Mouse (Mus musculus) adrenal gland, postnatal 4 days (tissue): ENCODE measurements around the gene Layn. TPM values are rescaled to one million over a fixed set of nuclear protein-coding genes. Genes with fewer than 3 reads are reported as not detected.

ENCODE experiments used
- DNase-seq, 2 experiments: peaks; one replicate each; pipeline ENCODE4 v3.0.0; 2021 to 2022; ENCODE audit warnings: low spot score in 2 of 2, mixed read lengths in 2 of 2
- microRNA-seq: library from miRNA; unstranded; fragments of <30 nt; microRNA quantifications from one replicate; pipeline ENCODE4 v1.2.0, GENCODE M21; 2021
- total RNA-seq, 2 experiments: library from RNA; stranded (reverse); gene quantifications; 2 replicates each; pipeline ENCODE4 v1.2.3; 2021

The Layn gene
- total RNA-seq, 2 experiments from 2014 or later, result 7.7 to 10.4 TPM

DNA sequence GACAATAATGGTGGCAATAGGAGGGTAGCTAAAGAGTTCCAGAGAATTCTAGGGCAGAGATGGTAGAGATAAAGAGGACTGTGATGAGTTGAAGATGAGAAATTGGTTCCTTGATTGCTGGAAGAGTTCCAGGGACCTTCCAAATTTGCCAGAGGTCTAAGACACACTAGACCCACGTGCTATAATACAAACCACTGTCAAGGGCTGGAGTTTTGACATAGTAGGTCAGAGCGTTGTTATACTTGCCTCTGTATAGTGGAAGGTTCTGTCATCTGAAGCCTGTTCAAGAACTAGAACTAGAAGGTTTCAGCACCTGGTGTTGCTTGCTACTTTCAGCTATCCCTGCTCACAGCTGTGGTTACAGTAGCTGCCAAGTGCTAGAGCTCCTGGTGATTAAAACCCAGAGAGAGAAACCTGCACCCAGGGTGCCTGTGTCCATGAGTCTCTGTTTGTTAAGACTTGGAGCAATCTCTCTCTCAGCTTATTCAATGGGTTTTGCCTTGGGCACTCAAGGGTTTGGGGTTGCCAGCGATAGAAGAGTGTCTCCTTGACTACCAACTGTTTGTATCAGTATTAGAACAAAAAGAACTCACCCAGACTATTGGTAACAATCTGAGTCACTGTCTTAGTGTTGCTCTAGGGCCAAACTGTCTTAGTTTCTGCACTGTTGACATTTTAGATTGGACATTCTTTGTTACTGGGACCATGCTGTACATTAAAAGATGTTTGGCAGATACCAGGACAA lies 43.9 kb downstream of the Layn start:
- DNase-seq, result no peak

DNA sequence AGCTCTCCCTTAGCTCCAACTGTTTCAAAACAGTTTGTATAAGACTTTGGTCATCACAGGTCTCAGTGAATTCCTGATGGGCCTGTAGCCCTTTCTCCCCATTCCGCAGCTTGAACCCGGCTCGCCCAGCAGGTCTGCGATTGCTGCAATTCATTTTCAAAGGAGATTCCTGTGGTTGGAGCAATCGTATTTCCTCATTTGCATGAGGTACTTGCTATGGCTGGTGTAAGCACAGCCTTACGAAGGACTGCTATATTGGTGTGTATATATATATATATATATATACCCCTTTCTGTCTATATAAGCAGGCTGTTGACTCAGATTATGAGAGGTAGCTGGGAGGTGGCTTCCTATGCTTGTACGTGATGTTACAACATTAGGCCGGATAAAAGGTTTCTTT lies 44.6 kb downstream of the Layn start:
- no peak for DNase-seq

DNA sequence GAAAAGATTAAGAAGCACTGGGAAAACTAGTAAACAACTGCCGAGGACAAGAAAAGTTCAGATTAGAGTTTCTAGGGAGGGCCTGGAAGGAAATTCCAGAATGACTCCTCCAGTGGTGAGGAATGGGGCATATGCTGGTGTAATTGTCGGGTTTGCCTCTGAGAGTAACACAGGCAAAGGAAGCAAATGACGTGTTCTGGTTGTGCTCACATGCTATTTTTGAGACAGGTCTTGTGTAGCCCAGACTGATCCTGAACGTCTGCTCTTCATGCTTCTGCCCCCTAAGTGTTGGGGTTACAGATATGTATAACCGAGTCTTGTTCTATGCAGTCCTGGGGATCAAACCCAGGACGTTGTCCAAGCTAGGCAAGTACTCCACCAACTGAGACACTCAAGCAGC lies 45.3 kb downstream of the Layn start:
- no peak for DNase-seq

DNA sequence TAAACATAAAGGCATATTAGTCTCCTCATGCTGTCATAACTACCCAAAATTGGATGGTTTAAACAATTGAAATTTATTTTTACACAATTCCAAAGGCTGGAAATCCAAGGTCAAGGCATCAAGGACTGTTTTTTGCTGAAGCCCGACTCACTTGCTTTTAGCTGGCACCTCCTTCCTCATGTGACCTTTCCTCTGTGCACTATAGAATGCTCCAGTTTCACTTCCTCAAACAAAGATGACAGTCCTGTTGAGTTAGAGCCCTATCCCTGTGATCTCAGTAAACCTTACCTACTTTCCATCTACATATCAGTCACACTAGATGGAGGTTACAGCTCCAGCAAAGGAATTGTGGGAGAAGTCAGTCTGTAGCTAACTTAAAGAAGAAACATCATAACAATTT lies 46.7 kb downstream of the Layn start:
- no peak for DNase-seq

DNA sequence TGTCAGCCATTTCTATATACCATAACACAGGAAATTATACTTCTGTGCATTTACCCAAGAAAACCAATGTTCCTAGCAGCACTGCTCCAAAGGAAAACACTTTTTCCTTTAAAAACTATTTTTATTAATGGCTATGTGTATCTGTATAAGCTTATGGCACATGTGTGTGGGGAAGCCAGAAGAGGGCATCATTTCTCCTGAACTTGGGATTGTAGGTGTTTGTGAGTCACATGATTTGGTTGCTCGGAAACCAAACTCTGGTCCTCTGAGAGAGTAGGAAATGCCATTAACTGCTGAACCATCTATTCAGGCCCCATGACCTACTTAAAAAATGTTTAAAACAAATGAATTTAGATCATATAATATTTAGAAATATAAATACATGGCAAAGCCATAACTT lies 49.9 kb downstream of the Layn start:
- no peak for DNase-seq

DNA sequence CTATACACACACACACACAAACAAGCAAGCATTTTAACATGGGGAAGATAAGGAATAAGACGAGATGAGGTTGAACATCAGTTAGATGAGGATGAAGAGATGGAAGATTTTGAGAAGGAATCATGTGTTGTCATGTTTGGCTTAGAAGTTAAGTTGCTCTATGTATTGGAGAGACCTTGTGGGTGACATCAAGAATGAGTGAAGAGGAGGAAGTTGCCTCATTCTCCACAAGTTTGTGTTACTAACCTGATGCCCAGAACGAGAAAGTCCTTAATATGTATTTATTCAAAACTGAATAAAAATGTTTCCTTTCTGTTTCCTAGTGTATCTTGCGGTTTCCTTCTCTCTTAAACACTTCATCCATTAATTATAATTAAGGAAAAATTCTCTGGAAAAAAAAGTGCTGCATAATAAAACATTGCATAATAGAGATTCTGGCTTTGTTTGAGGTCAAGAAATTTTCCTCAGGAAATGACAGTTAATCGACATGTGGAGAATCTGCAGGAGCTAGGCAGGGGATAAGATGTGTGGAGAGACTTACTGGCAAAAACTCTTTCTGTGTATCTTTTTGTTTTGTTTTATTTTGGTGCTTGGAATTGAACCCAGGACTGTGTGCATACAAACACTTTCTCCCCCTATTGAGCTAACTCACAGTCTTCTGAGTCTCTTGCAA lies 55.6 kb downstream of the Layn start:
- no peak for DNase-seq

DNA sequence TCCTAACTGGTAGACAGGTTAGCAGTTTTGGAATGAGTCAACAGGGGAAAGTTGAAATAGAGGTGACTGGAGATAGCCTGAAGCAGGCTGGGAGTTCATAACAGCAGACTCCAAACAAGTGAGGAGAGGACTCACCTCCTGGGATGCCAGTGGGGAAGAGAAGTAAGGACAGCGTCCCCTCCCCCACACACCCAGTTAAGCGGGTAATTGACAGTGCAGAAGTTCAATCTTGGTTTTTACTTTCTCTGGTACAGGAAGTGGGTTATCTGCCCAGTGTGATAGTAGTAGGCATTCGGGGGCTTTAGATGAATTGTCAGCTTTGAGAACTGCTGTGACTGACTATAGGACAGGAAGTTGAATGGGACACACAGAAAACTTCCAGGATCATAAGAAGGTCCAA lies 56.5 kb downstream of the Layn start:
- DNase-seq, result no peak

DNA sequence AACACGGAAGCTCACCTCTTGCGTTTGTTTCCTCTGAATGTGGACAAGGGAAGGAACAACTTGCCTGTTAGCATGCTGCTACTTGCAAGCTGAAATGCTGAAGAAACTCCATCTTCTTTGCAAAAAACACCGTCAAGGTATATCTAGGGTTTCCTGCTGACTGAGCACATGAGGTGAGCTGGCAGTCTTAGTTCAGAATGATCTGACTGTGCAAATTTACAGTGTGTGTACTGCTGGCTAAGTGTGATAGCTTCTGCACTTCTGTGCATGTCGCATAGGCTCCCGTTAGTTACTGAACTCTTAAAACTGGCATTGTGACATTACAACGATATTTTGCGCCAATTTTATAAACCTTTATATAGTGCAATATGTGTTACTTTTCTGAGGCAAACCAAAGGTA lies 57.2 kb downstream of the Layn start:
- DNase-seq, result no peak

DNA sequence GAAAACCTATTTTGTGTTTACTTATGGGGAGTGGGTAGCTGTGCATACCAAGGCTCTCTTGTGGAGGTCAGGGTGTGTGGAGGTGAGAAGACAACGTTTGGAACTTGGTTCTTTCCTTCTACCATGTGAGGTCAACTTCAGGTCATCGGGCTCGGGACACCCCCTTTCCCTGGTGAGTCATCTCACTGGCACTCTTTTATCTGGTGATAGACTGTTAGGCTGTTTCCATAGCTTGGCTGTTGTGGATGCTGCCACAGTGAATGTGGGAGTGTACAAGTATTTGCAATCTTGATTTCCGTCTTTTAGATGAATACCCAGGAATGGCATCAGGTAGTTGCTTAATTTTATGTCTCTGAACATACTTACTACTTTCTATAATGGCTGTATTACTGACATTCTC lies 61.2 kb downstream of the Layn start:
- no peak for DNase-seq

DNA sequence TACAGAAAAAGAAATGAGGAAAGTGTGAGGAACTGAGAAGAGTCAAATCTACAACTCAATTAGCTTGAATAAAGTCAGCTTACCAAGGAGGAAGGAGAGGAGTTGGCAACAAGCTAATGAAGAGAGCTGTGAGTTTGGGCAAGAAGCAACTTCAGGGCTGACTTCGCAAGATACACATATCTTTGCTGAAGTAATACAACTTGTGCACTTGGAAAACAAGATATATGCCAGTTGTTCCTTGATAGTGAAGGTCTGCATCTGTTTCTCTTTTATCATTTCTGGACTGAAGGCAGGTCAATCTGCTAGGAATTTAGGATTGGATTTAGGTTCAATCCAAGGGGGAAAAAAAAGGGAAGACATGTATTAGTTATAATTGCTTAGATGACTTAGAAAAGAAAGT lies 63.2 kb downstream of the Layn start:
- no peak for DNase-seq

DNA sequence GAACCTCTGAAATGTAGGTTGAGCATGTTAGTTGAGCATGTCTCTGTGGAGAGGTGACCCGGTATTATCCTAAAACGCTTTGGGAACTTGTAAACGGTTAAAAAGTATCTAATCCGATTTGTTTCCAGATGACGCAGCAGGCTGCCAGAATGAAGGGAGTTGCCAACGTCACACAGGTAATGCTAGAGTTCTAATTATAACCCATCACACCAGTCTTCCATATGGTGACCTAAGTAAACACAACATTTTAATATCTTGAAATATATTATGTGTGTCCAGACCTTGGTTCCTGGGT lies 67.3 kb downstream of the Layn start:
- no peak for DNase-seq

DNA sequence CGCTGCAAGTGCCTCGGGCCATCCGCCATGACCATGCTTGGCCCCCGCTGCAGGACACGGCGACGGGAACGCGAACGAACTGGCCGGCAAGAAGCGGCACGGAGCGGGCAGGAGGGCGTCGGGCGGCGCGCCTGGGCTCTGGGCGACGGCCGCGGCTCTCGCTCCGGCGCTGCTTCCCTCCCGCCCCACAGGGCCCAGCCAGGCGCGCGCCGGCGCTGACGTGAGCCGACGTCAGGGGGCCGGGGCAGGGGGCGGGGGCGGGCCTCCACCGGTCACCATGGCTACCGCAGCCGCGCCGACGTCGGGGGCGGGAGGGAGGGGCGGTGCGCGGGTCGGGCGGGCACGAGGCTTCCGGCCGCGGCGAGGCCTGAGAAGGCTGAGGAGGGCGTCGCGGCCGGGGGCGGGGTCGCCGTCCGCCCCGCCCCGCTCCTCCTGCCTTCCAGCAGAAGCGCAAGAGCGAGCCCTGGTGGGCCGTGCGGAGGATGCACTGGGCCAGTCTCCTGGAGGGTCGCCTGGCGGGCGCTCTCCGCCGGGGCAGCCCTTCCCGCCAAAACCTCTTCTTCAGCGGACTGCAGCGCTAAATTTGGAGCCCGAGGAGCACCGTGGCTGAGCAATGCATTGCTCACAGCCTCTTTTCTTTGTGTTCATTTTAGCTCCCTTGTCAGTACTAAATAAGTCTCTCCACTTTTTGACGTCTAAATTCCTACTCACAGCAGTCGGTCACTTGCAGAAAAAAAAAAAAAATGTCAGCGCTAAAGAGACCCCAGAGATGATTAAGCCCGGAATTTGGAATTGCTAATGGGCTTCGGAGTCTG lies 67.8 kb downstream of the Layn start, which contains the start of gene Sik2:
Gene Sik2 (minus strand): TSS at position 233 of the 815 bp plus-strand sequence.
- peak; percentile 83 to 84 for DNase-seq

DNA sequence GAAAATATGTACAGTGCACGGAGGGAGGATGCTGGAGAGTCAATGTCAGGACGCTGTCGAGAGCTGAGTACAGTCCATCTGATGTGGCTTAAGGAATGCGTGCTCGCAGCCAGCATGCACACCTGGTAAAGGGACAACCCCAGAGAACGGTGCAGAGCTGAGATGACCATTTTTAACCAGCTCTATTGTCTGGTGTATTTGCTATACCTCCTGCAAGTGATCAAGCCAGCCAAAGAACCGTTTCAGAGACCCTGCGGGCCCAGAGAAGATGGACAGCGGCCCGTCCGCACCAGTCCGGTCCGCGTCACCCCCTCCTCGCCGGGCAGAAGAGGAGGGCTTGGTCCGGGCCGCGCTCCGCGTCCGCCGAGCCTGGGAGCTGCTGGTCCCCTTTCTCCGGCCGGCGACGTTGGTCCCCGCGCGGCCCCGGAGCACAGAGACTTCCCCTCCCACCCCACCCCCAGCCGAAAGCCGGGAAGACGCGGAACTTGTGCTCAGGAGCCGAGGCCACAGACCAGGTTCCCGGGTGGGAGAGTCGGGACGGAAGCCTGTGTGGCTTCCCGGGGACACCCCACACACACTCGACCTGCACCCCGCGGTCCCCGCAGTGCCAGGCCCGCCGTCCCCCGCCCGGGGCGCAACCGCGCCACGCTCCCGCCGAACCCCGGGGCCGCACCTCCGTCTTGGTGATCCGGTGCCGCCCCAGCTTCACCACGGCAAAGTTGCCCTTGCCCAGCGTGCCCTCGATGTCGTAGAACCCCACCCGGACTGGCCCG lies 68.6 kb downstream of the Layn start:
- no peak for DNase-seq

DNA sequence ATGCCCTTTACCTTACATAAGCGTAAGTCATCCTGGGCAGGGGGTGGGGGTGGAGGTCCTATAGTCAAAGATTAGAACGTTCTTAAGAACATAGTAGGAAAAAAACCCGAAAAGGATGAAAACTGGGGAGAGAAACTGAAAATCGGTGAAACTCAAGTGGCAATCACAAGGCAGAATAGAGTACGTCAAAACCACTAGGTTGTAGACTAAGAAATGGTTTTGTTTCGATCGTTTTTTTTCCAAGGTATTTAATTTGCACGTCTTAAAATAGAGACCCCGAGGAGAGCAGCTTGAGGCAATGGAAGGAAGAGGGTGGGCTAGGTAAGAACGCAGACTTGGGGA lies 69.2 kb downstream of the Layn start:
- no peak for DNase-seq

DNA sequence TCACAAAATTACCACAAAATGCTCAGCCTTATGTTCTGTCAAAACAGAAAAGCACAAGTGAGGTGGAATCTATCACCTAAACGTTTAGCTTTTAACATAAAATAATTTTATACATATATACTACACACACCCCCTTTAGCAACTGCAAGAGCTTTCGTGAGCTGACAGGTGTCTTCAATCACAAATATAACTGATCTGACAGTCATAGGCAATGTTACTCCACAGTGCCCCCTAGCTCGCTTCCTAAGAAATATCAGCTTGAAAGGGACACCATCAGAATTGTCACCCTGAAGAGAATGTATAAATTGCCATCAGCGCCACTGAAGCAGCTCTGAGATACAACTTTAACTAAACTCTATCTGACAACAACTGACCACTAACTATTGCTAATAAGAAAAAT lies 70.0 kb downstream of the Layn start:
- peak in 1 of 2 experiments; percentile 16 for DNase-seq

Small RNA genes lying within 50 kb of the gene (microRNA-seq; reads per million reads assigned to microRNA genes)
- gene Mir34b (112 reads per million, percentile 47 among the genes with 10 or more reads in this experiment), gene Mir34c (1,332 reads per million, percentile 79 among the genes with 10 or more reads in this experiment)

Other genes with a start within 250 kb of the Layn start
- 10 to 100 TPM; 35.8 to 35.9 TPM for gene Ppp2r1b, start 231.8 kb downstream of the Layn start, total RNA-seq
- 10 to 100 TPM; 51.1 to 56.3 TPM for gene Sik2, start 68.0 kb downstream of the Layn start, total RNA-seq
- gene Btg4, start 16.2 kb downstream of the Layn start, total RNA-seq, result not detected
- under 1 TPM in 1 of 2 experiments, not detected in 1; 0.31 TPM for gene 4833427G06Rik, start 25.0 kb upstream of the Layn start, total RNA-seq
- not detected for gene Gm32742, start 88.4 kb upstream of the Layn start, total RNA-seq
- under 1 TPM; 0.48 to 0.85 TPM for gene Pou2af1, start 136.6 kb upstream of the Layn start, total RNA-seq
- 1 to 10 TPM; 3.8 to 6.1 TPM for gene Colca2, start 201.5 kb upstream of the Layn start, total RNA-seq